Mouse (Mus musculus) forebrain, embryonic 16.5 days (tissue): ENCODE results near the gene Gm49395. TPM values are rescaled to one million over a fixed set of nuclear protein-coding genes. Genes with fewer than 3 reads are reported as not detected.

Source experiments
- ATAC-seq: fragments of 200-750 bp; cut with Nextera tagmentation; 2 replicates; pipeline ENCODE4 v1.8.0; 2017; ENCODE audit warnings: mild to moderate bottlenecking, moderate library complexity
- H3K27ac ChIP-seq: fragments of 300-500 bp; sonication (generic); 2 replicates; pipeline ENCODE4 v1.5.1; 2014; ENCODE audit warnings: low read length, control low read depth
- H3K27me3 ChIP-seq: fragments of 300-500 bp; sonication (generic); replicated peaks from 2 replicates; pipeline ENCODE4 v1.6.1; 2014; ENCODE audit warnings: low read length; ENCODE audit not compliant: control insufficient read depth, insufficient read depth
- H3K36me3 ChIP-seq: fragments of 300-500 bp; sonication (generic); 2 replicates; pipeline ENCODE4 v1.6.1; 2014; ENCODE audit not compliant: control insufficient read depth, insufficient read depth
- H3K4me1 ChIP-seq: fragments of 300-500 bp; sonication (generic); replicated peaks from 2 replicates; pipeline ENCODE4 v1.6.1; 2014; ENCODE audit warnings: low read length; ENCODE audit not compliant: control insufficient read depth, insufficient read depth
- H3K4me2 ChIP-seq: fragments of 300-500 bp; sonication (generic); 2 replicates; pipeline ENCODE4 v1.6.1; 2014; ENCODE audit warnings: mild to moderate bottlenecking, low read length, control low read depth
- H3K4me3 ChIP-seq: fragments of 300-500 bp; sonication (generic); replicated peaks from 2 replicates; pipeline ENCODE4 v1.5.1; 2014; ENCODE audit warnings: mild to moderate bottlenecking, low read length, control low read depth
- H3K9ac ChIP-seq: fragments of 300-500 bp; sonication (generic); replicated peaks from 2 replicates; pipeline ENCODE4 v1.6.1; 2014; ENCODE audit warnings: low read depth, low read length, control low read depth
- H3K9me3 ChIP-seq: fragments of 300-500 bp; sonication (generic); 2 replicates; pipeline ENCODE4 v1.6.1; 2016; ENCODE audit warnings: low read length; ENCODE audit not compliant: control insufficient read depth
- WGBS: fragments of 180-500 bp; shearing (Covaris S2); extraction: QIAGEN DNeasy Blood & Tissue Kit; methylation state at CpG from one replicate; pipeline ENCODE4 v1.1.7; 2014; 5-methylcytosine and 5-hydroxymethylcytosine counted together
- polyA plus RNA-seq: library from polyadenylated mRNA; unstranded; fragments of >200 nt; fragmentation: Nextera tagmentation; extraction: Ambion mirVana; gene quantifications from 2 replicates; pipeline ENCODE4 v1.2.1, GENCODE M21; 2015

Gm49395 gene
- polyA plus RNA-seq, 1 experiment from 2014 or later = 1.8 TPM

DNA sequence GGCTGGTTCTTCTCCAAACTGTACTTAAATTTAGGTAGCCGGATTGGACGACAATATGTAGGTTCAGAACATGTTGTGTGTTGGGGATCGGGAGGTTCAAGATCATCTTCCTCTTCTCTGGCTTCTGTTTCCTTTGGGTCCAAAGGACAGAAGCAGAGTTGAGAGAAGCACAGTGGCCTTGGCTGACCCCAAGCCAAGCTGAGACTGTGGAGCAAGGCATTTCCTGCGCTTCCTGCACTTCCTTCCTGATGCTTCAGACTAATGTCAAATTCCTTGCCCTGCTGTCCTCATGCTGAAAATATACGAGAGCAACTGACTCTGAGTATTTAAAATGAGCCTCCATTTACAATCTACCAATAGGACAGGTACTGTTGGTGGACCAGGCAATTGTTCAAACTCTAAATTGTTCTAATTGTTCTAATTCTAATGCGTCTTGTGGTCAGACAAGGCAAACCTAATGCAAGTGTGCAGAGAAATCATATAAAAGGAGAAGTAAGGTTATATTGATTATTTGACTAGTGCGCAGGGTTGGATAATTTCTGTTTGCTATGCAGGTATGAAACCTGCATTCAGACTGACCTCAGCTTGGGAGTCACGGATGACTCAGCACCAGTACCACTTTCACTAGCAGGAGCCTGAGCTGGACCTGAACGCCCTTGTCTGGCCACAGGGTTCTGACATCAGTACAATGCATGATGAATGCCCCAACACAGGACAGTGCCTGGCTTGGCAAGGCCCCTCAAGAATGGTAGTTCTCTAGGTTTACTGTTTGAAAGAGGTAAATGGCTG is 24.2 kb downstream of the Gm49395 start:
- H3K27me3 ChIP-seq = no peaks in the 10 kb centered on the region
- no peak for ATAC-seq
- WGBS = 92% methylated on average over 9 of the region's 9 CpGs

DNA sequence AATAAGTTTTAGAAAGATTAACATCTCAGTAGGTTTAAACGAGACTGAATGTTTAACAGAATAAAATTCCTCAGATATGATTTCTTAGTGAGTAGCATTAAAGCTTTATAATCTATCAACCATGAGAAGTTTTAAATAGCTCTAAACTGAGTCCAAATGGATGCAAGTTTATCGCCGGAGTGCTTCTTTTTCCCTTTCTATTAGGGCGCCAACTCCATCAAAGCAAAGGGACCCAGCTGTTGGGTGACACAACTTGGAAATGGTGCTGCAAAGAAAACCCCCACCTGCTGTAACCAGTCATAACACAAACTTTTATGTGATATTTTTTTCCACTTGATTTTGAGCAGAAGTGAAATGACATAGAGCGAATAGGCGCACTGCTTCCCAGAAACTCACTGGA is 29.3 kb downstream of the Gm49395 start:
- H3K27me3 ChIP-seq = no peaks in the 10 kb centered on the region
- H3K27ac ChIP-seq = no peak overlapping the region
- no peaks in the 10 kb centered on the region for H3K4me1 ChIP-seq
- no peak overlapping the region for H3K4me3 ChIP-seq
- no peaks in the 10 kb centered on the region for H3K36me3 ChIP-seq
- H3K9me3 ChIP-seq = no peaks in the 10 kb centered on the region
- no peak overlapping the region for H3K4me2 ChIP-seq
- ATAC-seq = no peak
- WGBS = 96% methylated on average over 6 of the region's 6 CpGs
- H3K9ac ChIP-seq = no peak overlapping the region

More for the DNA sequence above, 24.2 kb downstream of the Gm49395 start:
- no peak overlapping the region for H3K4me3 ChIP-seq
- H3K27ac ChIP-seq = no peak overlapping the region
- H3K36me3 ChIP-seq = no peaks in the 10 kb centered on the region
- H3K9ac ChIP-seq = no peak overlapping the region
- no peaks in the 10 kb centered on the region for H3K4me1 ChIP-seq
- H3K9me3 ChIP-seq = no peaks in the 10 kb centered on the region
- no peak overlapping the region for H3K4me2 ChIP-seq

DNA sequence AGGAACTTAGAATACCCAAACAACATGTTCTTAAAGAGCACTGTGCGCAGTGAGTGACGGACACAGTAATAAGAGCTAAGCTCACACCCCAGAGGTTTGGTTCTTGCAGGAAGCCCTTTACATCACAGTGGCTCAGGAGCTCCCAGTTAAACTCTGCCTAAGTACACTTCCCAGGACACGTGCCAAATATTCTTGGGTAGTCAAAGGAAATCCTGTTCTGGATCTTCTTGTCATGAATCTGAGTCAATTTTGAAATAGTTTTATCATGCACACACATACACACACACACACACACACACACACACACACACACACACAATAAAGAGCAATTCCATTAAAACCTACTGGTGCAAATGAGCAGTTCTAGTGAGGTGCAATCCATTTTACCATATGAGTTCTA is 30.3 kb downstream of the Gm49395 start:
- WGBS = 92% methylated on average over 3 of the region's 3 CpGs
- H3K4me2 ChIP-seq = no peak overlapping the region
- no peaks in the 10 kb centered on the region for H3K36me3 ChIP-seq
- H3K27ac ChIP-seq = no peak overlapping the region
- no peak overlapping the region for H3K4me3 ChIP-seq
- ATAC-seq = no peak
- H3K9me3 ChIP-seq = no peaks in the 10 kb centered on the region
- no peaks in the 10 kb centered on the region for H3K4me1 ChIP-seq
- no peaks in the 10 kb centered on the region for H3K27me3 ChIP-seq
- no peak overlapping the region for H3K9ac ChIP-seq

DNA sequence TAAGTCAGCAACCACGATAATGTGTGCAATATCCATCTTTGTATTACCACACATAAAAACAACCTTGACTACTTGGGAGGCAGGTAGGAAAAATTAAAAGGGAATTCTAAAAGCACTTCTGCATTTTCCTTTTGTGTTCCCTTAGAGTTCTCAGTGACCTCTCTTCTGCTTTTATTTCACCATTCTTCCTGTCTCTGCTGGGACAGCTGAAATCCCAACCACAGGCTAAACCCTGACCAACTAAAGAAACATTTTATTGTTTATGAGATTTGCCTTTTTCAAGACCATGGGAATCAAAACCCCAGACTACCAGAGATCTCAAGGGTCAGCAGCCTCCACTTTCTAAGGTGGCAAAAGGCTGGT is 33.8 kb downstream of the Gm49395 start:
- Histone ChIP-seq H3K4me3 (no peak overlapping the region), H3K9me3 (no peaks in the 10 kb centered on the region), H3K27ac (no peak overlapping the region), H3K36me3 (no peaks in the 10 kb centered on the region), H3K27me3 (no peaks in the 10 kb centered on the region), H3K4me2 (no peak overlapping the region), H3K4me1 (no peaks in the 10 kb centered on the region), H3K9ac (no peak overlapping the region)
- 97% methylated on average over 1 of the region's 1 CpGs for WGBS
- no peak for ATAC-seq

DNA sequence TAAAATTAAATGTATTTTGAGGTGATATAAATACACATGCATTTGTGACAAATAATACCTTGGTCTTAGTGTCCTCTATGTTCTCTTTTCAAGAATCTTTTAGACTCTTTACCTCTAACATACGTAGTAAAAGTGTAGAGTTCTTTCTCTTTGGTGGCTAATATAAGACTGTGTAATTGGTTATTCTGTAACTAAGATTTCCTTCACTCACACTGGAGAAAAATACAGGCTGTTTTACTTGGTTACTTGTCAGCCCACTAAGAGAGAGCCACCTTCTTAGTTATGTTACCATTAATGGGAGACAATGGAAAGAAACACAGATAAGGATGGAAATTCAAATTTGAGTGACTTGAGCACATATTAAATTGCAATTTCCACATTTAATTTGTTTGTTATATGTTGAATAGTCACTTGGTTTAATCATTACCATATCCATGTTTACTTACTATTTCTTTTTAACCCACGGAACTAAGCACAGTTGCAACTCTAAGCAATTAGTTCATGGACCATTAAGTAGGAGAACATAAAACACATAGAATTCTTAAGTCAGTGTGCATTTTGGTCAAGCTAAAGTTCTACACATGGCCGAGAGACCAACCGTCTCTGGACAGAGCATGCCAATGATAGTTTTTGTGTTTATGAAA is 34.3 kb downstream of the Gm49395 start:
- Histone ChIP-seq H3K27me3 (no peaks in the 10 kb centered on the region), H3K9ac (no peak overlapping the region), H3K4me2 (no peak overlapping the region), H3K27ac (no peak overlapping the region), H3K9me3 (no peaks in the 10 kb centered on the region), H3K4me3 (no peak overlapping the region), H3K36me3 (no peaks in the 10 kb centered on the region), H3K4me1 (no peaks in the 10 kb centered on the region)
- WGBS = 83% methylated on average over 4 of the region's 4 CpGs
- ATAC-seq = no peak

DNA sequence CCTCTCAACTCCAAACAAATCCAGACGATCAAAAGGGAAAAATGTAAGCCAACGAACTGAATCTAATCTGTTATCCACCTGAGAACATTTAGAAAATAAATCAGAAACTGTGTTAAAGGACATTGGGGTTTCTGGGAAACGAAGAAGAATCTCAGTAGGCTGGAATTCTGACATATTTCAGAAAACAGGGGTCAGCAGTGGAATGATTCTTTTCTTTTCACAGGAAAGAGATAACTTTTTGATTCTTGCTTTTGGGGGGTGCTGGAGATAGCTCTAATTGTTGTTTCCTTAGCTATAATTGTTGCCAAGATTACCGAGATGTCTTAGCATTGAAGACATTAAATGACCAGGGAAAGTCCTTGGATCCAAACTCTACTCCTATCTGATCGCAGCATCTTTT is 44.2 kb downstream of the Gm49395 start:
- Histone ChIP-seq H3K36me3 (no peaks in the 10 kb centered on the region), H3K4me1 (no peaks in the 10 kb centered on the region), H3K9me3 (no peaks in the 10 kb centered on the region), H3K4me2 (no peak overlapping the region), H3K27me3 (no peaks in the 10 kb centered on the region), H3K27ac (no peak overlapping the region), H3K4me3 (no peak overlapping the region), H3K9ac (no peak overlapping the region)
- 81% methylated on average over 5 of the region's 5 CpGs for whole genome bisulfite sequencing
- no peak for ATAC-seq

DNA sequence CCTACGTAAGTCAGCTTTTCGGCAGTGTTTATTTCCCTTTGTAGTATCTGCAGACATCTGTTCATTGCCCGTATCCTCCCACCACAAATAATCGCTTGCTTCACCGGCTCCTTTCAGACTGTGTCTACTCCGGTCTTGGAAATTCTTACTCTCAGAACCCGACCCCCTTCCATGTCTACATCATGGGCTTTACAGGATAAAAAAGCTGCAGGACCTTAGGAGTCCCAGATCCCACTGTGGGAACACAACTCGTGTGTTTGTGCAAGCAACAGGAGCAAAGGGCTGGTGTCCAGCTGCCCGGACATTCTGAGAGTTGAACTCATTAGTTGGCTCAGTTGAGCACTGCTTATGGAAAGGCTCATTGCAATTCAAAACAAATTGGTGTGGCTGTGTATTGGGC is 46.9 kb downstream of the Gm49395 start:
- H3K4me1 ChIP-seq = no peaks in the 10 kb centered on the region
- ATAC-seq = no peak
- 0 out of 2 replicates have a peak overlapping the region, but pooled peaks have one; percentile 5 for H3K4me2 ChIP-seq
- no peaks in the 10 kb centered on the region for H3K36me3 ChIP-seq
- H3K9ac ChIP-seq = no peak overlapping the region
- 11% methylated on average over 9 of the region's 9 CpGs for WGBS
- H3K4me3 ChIP-seq = no peak overlapping the region
- H3K9me3 ChIP-seq = no peaks in the 10 kb centered on the region
- H3K27ac ChIP-seq = no peak overlapping the region
- no peaks in the 10 kb centered on the region for H3K27me3 ChIP-seq

DNA sequence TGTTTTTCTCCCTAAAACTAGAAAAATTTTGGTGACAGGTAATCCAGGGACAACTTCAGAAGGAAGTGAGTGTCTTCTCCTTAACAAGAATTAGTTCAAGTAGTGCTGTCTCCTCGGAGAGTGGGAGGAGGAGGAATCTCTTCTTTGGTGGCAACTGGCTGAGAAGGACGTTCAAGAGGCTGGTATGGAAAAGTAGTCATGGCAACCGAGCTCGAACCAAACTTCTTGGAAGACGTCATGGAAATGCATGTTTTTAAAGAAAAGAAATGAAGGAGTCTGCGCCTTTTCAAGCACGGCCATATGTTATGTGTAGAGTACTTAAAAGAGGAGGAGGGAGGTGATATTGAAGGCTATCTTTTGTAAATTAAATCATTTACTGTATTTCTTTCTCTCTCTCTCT is 49.2 kb downstream of the Gm49395 start:
- Histone ChIP-seq H3K9me3 (no peaks in the 10 kb centered on the region), H3K4me2 (no peak overlapping the region), H3K9ac (no peak overlapping the region), H3K36me3 (no peaks in the 10 kb centered on the region), H3K27me3 (no peaks in the 10 kb centered on the region), H3K27ac (no peak overlapping the region), H3K4me3 (no peak overlapping the region), H3K4me1 (no peaks in the 10 kb centered on the region)
- WGBS = 58% methylated on average over 7 of the region's 7 CpGs
- ATAC-seq = no peak

DNA sequence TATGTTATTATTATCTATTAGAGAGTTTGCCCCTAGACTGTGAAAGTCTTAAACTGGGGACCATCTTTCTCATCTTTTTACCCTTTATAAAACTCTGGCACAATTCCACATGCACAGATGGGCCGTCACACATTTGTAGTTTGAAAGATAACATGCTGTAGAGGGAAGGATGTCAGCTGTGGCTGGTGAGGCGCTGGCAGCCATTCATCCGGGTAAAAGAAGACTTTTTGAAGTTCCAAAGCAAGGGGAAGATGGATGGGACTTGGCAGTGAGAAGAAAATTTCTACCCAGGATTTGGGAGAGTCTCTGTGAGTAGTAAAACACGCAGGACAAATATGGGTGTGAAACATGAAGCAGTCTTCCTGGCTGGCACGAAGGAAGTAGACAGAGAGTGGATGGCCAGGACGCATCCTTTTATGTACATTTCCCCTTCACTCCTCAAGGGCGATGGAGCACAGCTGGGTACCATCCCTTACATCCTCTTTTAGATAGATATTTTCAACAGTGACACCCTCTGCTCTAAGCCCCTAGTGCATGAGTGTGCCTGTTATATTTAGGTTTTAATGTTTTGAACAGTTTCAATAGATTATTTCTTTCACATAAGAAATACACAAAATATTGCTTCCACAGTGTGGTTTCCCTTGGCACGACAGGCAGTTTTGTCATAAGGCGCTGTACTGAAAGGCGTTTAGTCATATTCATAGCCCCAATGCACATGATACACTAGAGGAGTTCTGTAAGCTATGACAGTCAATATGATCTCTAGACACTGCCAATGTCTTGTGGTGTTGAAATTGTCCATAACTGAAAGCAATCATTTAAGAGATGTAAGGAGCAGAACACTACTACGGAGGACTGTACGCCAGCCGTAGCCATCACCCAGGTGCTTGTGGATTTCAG is 50.8 kb downstream of the Gm49395 start:
- H3K36me3 ChIP-seq = no peaks in the 10 kb centered on the region
- peak; percentile 88 for ATAC-seq
- no peak overlapping the region for H3K4me3 ChIP-seq
- no peaks in the 10 kb centered on the region for H3K4me1 ChIP-seq
- no peak overlapping the region for H3K9ac ChIP-seq
- no peaks in the 10 kb centered on the region for H3K27me3 ChIP-seq
- no peak overlapping the region for H3K4me2 ChIP-seq
- no peak overlapping the region; the same call in 1 of the 2 replicates for H3K27ac ChIP-seq
- 74% methylated on average over 13 of the region's 13 CpGs for WGBS
- no peaks in the 10 kb centered on the region for H3K9me3 ChIP-seq
